Mouse (Mus musculus): ENCODE results near the gene Fstl3. TPM values are rescaled to one million over a fixed set of nuclear protein-coding genes. Genes with fewer than 3 reads are reported as not detected.

The Fstl3 gene
- total RNA-seq (2021) = 1 to 10 TPM; 1.7 to 2.2 TPM
- long read RNA-seq, experiment 1, partial matches to known transcripts = 0 of 1 reads
- long read RNA-seq, experiment 1, other reads (novel, unspliced or antisense) = 0 of 1 reads
- long read RNA-seq, experiment 2 = 0 reads

- no peak for DNase-seq (ENCODE audit: low spot score in 2 of 2)
- intact Hi-C loops (cut with DNase I) = loop anchor here (5.0 kb wide), 1 partner anchor 35 kb away; no protein-coding TSS in a partner anchor
Measured at GRCm38 (mm10) chr10:79777103-79777531, at the start of gene Fstl3. TSS of gene Fstl3 (plus strand) at chr10:79777272.

DNA sequence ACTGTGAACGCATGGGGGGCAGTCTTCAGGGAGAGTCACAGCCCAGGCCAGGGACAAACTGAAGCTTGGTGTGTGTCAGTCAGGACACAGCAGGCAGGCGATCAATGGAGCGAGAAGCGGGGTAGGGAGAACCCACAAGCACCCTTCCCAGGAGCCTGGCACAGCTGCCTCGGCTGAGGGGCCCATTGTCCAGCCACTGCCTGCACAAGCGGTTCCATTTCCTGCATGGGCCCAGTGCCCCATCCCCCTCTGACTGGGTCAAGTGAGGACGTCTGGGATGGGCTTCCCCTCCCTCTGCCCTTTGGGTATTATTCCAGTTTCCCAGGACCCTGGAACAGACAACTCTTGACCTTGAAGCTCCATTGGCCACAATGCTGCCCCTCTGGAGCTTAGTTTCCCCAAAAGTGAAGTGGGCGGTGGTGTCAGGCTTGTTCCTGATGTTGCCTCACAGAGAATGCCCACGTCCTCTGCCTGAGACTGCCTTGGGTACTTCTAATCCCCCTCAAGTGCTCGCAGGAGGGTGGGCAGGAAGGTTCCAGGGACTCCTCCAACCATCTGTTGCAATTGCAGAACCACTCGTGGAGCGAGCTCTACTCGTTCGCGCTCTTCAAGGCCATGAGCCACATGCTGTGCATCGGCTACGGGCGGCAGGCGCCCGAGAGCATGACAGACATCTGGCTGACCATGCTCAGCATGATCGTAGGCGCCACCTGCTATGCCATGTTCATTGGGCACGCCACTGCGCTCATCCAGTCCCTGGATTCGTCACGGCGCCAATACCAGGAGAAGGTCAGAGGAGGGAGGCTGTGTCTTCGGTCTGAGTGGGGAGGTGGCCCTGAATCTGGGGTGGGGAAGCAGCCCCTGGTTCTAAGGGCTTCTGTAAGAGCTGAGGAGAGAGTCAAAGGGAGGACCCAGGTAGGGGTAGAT lies 48.5 kb upstream of the Fstl3 start:
- peak; percentile 43 to 64 for DNase-seq (ENCODE audit: low spot score in 2 of 2)
- intact Hi-C loops (cut with DNase I) = no loop called here

DNA sequence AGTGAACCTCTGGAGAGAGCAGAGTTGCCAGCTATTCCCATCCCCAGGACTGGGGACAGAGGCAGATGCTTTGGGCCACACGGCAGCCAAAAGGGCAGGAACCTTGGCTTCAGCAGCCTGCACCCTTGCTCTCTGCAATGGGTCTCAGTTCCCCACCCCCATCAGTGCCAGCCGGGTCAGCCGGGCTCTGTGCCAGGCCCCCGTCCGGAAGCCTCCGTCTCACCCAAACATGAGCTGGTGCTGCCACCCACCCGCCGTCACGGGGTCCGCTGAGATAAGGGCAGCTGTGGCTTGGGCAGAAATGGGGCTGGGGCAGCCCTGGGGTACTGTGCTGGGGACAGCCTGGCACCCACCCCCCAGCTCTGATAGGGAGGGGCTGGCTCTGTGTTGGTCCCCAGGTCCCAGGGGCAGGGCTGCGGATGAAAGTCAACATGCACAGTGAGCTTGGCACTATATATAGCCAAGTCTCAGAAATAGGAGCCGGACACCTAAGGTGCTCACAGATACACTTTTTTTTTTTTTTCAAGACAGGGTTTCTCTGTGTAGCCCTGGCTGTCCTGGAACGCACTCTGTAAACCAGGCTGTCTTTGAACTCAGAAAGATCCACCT lies 47.6 kb upstream of the Fstl3 start:
- no peak for DNase-seq (ENCODE audit: low spot score in 2 of 2)
- intact Hi-C loops (cut with DNase I) = no loop called here

GRCm38 (mm10) chr10:79732500-79732899 lies 44.6 kb upstream of the Fstl3 start:
- peak; percentile 56 to 65 for DNase-seq (ENCODE audit: low spot score in 2 of 2)
- intact Hi-C loops (cut with DNase I) = no loop called here

GRCm38 (mm10) chr10:79733847-79734246 lies 43.2 kb upstream of the Fstl3 start:
- no peak for DNase-seq (ENCODE audit: low spot score in 2 of 2)
- intact Hi-C loops (cut with DNase I) = no loop called here

GRCm38 (mm10) chr10:79735361-79735760 lies 41.7 kb upstream of the Fstl3 start:
- no peak for DNase-seq (ENCODE audit: low spot score in 2 of 2)
- intact Hi-C loops (cut with DNase I) = no loop called here

DNA sequence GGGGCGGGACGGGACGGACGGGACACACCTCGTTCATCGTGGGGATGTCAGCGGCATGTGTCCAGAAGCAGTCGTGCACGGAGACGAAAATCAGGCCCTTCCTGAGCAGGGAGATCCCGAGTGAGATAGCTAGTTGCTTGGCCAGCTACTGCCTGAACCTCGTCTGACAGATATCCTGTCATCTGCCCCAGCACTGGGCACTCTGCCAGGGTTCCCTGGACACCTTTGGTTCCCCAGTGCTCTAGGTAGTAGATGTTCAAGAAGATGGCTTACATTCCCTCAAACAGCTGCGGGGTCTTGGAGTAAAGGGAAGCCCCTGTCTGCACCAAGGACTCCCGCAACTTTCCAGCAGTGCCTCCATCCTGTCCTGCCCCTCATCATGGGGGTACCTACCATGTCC lies 40.4 kb upstream of the Fstl3 start:
- intact Hi-C loops (cut with DNase I) = no loop called here

DNA sequence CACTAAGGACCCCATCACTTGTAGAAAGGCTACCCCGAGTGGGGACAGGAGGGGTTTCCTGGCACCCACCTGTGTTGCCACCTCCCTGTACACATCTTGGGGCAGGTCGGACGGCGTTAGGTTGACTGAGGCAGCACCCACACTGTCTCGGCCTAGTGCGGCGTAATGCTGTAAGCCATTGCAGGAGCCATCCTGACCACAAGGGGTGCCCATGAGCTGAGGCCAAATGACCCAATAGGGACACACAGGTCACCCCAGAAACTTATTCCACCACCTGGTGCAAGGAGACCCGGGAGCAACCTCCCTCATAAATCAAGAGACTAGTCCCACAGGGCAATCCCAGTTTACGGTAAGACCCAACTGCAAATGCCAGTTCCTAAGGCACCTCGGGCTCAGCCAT lies 38.8 kb upstream of the Fstl3 start:
- intact Hi-C loops (cut with DNase I) = no loop called here
- DNase-seq (ENCODE audit: low spot score in 2 of 2) = no peak

More for the DNA sequence above, 40.4 kb upstream of the Fstl3 start:
- no peak for DNase-seq (ENCODE audit: low spot score in 2 of 2)

DNA sequence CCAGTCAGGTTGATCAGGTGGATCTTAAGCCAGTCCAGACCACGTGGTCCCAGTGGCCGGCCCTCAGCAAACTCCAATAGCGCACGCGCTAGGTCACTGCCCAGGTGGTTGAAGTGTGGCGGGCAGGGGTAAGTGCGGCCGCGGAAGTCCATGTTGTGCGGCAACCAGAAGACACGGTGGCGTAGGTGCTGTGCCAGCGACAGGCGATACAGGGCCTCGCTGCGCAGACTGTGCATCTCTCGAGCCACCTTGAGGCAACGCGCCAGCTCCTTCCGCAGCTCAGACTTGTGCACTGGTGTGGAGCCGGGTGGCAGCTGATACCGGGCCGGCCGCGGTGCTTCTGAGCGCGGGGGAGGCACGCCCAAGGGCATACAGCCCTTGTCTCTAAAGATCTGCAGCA lies 37.8 kb upstream of the Fstl3 start:
- DNase-seq (ENCODE audit: low spot score in 2 of 2) = no peak
- intact Hi-C loops (cut with DNase I) = no loop called here

GRCm38 (mm10) chr10:79740863-79741262 lies 36.2 kb upstream of the Fstl3 start:
- intact Hi-C loops (cut with DNase I) = no loop called here
- DNase-seq (ENCODE audit: low spot score in 2 of 2) = no peak

GRCm38 (mm10) chr10:79743161-79743560 lies 33.9 kb upstream of the Fstl3 start:
- intact Hi-C loops (cut with DNase I) = no loop called here
- no peak for DNase-seq (ENCODE audit: low spot score in 2 of 2)

DNA sequence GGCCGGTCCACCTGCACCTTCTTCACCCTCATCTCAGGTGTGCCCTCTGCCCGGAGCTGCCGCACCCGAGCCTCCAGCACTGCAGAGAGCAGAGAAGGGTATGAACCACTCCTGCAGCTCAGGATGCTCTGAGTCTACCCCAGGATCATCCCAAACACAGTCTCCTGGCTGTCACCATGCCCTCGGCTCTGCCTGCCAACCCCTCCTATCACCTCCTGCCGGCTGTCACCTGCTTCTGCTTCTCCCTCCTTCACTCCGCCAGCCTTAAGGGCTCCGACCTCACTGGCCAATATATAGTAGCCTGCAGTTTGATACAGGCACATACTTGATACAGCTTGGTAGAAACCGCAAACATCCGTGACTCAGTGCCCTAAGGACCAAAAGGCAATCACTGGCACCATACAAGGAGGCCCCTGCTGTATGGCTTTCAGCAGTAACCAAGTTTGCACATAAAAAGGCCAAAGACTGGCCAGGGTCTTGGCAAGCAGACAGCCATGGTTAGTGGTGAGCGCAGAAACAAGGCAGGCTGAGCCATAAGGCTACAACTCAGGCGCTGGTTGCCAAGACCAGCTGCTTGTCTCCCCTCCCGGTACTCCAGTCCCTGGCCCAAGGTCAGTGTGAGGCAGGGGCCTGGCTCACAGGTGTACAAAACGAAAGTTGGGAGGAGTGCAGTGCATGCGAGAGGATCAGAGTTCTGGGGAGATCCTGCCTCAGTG lies 33.3 kb upstream of the Fstl3 start:
- intact Hi-C loops (cut with DNase I) = no loop called here
- DNase-seq (ENCODE audit: low spot score in 2 of 2) = no peak

- no peak for DNase-seq (ENCODE audit: low spot score in 2 of 2)
- intact Hi-C loops (cut with DNase I) = no loop called here
Measured at GRCm38 (mm10) chr10:79745411-79745810, 31.7 kb upstream of the Fstl3 start.

DNA sequence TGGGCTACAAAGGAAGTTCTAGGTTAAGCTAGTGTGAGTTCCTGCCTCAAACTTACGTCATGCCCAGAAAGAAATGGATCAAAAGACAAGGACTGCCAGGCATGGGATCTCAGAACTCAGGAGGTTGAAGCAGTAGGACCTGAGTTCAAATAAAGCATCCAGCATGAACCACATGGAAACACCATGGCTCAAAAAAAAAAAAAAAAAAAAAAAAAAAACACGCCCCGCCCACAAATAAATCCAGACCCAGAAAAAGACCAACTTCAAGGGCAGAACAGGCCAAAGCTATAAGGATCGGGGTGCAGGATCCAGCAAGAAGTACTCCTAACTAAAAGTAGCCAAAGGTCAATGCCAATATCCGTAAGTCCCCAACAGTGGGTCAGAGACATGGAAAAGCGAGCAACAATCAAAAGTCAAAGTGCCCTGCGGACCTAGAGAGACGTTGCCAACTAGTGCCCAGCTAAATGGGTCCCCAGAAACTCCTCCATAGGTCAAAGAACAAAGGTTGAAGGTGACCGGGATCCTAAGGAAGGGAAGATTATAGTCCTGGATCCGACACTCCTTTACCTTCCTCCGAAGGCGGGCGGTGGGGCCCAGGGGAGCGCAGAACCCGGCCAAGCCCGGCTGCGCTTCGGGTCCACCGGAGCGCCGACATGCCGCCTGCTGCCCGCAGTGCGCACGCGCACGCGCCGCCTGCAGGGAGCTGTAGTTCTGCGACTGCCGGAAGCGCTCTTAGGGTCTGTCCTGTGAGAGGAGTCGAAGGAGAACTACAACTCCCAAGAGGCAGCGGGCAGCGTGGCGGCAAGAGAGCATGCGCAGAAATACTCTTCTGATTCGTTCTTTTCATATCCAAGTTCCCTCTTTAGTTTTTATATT lies 30.9 kb upstream of the Fstl3 start, which contains the start of gene Polrmt:
Polrmt (minus strand) TSS at position 684 of the 876 bp plus-strand sequence.
- DNase-seq (ENCODE audit: low spot score in 2 of 2) = peak; percentile 98 to 99
- intact Hi-C loops (cut with DNase I) = no loop called here

- DNase-seq (ENCODE audit: low spot score in 2 of 2) = no peak
- intact Hi-C loops (cut with DNase I) = no loop called here
Measured at GRCm38 (mm10) chr10:79746774-79747151, 30.3 kb upstream of the Fstl3 start.

DNA sequence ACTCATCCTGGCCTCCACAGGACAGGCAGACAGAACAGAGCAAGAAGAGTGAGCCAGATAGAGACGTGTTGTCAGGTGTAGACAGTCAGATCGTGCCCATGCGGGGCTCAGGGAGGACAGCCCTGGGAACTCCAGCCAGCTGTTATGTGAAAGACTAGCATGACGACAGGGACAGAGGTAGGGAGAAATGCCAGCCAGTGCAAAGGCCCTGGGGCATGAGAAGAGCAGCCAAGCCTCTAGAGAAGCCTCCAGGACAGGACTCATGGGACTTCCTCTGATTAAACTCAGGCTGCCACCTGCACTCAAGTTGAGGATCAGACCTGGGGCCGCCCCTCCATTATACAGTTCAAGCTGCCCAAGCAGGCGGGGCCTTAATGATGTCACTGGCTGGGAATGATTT lies 28.6 kb upstream of the Fstl3 start:
- no peak for DNase-seq (ENCODE audit: low spot score in 2 of 2)
- intact Hi-C loops (cut with DNase I) = no loop called here

- intact Hi-C loops (cut with DNase I) = no loop called here
- peak in 1 of 2 experiments; percentile 64 for DNase-seq (ENCODE audit: low spot score in 2 of 2)
Measured at GRCm38 (mm10) chr10:79754856-79755516, 22.1 kb upstream of the Fstl3 start, which contains the start of gene Fgf22. TSS of gene Fgf22 (plus strand) at chr10:79755076.

- intact Hi-C loops (cut with DNase I) = no loop called here
- DNase-seq (ENCODE audit: low spot score in 2 of 2) = no peak
Measured at GRCm38 (mm10) chr10:79755854-79756253, 21.2 kb upstream of the Fstl3 start.
